Mouse (Mus musculus): Measurements from ENCODE around the gene Spaca4.

Spaca4 gene

DNA sequence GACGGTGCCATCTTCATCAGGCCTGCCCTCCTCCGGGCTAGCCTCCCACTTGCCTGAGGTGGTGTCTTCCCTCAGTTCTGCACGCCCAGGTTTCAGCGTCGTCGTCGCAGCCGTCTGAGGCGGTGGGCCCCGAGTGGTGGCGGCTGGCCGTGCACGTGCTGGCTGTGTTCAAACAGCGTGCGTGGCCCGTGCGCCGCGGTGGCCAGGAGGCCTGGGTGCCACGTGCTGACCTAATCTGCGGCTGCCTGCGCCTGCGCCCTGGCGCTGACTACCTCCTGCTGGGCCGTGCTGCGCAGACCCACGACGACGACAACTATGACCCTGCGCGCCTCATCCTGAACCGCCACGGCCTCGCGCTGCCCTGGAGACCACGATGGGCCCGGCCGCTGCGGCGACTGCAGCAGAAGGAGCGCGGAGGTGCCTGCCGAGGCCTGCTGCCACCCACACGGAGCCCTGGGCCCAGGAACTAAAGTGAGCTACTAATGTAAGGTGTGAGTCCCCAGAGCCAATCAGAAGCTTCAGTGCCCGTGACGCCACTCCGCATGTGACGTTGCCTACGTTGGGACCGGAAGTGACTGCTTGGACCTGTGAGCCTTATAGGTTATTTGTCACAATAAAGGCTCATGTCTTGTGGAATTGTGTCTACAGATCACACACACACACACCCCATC is 31.6 kb downstream of the Spaca4 start, which contains the start of gene Sec1:
Gene Sec1, minus strand, starts transcription at position 482 of the 671 bp plus-strand sequence.
- DNase-seq, result no peak

DNA sequence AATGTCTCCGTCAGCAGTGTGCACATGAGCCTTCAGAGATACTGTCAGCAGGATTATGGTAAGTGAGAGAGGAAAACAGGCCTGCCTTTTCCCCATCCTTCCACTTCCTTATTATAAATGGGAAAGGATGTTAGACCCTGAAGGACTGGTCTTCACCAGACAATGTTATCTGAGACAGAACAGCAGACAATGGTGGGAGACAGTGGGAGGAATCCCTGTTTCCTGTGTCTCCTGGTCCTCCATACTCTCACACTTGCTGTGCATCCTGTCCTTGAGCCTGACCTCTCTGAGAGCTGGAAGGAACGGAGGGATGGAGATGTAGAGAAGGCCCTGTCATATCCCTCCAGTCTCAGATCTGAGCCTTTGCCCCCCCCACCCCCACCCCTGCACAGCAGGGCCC is 33.2 kb downstream of the Spaca4 start:
- no peak for DNase-seq

DNA sequence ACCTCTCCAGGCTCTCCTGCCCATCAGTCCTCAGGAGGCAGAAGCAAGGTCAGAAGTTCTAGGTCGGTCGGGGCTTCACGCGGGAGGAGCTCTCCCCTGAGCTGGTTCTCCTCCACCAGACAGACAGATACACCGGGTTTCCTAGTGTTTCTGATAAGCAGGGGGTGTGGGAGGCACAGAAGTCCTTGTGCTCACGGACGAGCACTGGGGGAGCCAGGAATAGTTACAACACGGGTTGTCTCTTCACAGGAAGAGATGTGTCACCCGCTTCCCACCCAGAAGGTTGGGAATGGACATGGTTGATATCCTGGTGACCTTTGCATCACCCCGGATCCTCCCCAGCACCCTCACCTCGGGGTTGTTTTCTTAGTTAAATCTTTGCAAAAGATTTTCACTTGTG is 35.8 kb downstream of the Spaca4 start:
- DNase-seq, result no peak

DNA sequence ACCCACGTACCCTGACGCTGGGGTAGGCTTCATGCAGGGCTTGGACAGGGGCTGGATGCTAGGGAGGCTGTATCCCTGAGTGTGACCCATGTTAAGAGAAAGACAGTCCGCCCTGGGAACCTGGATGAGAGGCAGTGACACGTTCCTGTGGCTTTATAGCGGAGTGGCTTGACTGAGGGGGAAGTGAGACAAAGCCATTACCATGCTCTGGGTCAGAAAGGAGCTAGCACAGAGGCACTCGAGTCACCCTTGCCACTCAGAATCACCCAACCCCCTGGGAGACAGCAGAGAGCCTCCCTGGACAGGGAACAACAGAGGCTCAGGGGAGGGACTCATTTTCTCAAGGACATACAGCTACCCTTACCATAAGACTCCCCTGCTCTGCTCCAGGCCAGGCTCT is 36.5 kb downstream of the Spaca4 start:
- DNase-seq, result no peak

- DNase-seq, result no peak
Observed at GRCm38 (mm10) chr7:45686841-45687240, 38.8 kb downstream of the Spaca4 start.

GRCm38 (mm10) chr7:45685811-45686210 is 39.8 kb downstream of the Spaca4 start:
- no peak for DNase-seq

GRCm38 (mm10) chr7:45683396-45684050 is 42.1 kb downstream of the Spaca4 start, which contains the start of gene Ntn5:
TSS of gene Ntn5 (plus strand) at chr7:45684022.
- no peak for DNase-seq

DNA sequence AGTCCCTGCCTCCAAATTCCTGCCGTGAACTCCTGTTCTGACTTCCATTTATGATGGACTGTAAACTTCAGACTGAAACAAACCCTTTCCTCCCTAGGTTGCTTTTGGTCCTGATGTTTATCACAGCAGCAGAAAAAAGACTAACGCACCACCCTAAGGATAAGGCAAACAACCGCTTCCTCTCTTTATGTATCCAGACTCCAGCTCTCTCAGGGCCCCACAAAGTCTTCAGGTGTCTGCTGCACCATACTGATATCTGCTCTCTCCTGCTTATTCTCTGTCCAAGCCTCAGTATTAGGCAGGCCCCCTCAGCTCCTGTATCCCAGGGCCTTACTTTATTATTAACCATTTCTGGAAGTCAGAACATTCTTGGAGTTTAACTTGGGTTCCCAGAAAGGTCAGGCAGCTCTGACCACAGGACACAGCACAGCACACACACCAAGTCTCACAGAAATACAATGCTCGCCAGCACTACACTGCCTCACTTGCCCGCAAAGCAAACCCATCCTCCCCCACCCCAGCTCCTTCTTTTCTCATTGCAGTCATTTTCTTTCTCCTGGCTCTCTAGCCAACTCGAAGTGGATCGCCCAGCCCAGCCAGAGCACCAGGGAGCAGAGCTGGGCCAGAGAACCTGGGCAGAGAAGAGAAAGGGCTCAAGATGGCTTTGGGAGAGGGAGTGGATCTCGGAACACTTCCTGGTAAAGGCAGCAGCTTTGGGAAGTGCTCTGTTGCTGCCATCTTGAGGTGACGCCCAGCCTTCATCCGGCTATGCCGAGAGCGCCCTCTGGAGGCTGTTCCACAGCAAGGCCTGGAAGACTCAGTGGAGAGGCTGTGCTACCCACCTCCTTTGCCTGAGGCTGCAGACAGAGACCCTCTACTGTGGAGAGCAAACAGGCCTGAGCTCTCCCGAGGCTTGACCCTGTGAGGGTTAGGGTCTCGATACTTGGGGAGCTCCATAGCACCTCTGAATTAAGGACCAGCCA is 43.2 kb downstream of the Spaca4 start:
- peak; percentile 84 for DNase-seq

DNA sequence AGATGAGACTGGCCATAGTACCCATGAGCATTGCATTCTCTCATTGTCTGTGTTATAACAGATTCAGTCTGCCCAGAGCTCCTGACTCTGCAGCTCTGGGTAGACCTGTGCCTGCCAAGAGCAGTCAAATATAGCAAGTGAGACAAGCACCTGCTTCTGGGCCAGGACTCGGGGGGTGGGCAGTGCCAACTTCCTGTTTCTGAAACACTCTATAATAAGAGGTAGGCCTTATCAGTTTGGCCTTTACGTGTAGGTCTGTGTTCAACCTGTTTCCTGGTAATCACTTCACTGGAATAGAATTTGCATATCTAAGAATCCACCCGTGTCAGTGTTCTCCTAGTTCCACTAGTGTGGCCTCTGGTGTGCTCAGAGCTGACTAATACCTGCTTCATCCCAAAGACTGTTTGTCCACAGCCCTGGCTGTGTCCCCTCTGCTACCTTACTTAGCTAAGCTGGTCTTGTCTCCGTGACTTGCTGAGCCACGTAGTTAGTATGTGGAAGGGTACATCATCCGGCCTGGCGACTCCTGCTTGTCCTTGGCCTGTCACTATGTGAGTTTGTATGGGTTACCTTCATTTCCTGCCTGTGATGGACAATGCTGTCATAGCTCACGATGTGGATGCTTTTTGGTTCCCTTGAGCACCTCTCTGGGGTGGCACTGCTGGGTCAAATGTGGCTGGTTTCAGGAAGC is 44.4 kb downstream of the Spaca4 start:
- DNase-seq, result no peak

GRCm38 (mm10) chr7:45679966-45680621 is 45.5 kb downstream of the Spaca4 start:
- no peak for DNase-seq

DNA sequence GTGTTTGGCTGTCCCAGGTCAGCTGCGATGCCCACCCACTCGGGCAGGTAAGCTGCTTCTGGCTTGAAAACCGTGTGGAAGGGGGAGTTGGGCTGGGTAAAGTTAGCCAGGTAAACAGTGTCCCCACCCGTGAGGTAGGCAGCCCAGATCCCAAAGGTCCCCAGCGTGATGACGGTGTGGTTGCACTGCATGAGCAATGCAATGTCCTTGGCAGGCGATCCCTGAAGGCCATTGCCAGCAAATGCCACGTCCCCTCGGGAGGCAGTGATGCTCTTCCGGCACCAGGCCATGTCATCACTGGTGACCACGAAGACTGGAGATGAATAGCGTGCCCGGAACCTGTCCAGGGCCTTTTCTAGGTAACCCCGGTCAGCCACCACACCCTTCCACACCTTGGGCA is 47.1 kb downstream of the Spaca4 start:
- no peak for DNase-seq

GRCm38 (mm10) chr7:45677627-45678295 is 47.9 kb downstream of the Spaca4 start:
- DNase-seq, result no peak

Data from right cerebral cortex, postnatal 25 days (tissue).